Mouse (Mus musculus) heart, postnatal 4 days (tissue): ENCODE measurements around the gene Spib. TPM values are rescaled to one million over a fixed set of nuclear protein-coding genes. Genes with fewer than 3 reads are reported as not detected.

Source experiments
- DNase-seq: peaks from one replicate; pipeline ENCODE4 v3.0.0; 2021
- total RNA-seq, 2 experiments: library from RNA; stranded (reverse); gene quantifications; 2 replicates each; pipeline ENCODE4 v1.2.3; 2021

The Spib gene
- total RNA-seq, 2 experiments from 2014 or later, result 0.43 to 0.76 TPM

DNA sequence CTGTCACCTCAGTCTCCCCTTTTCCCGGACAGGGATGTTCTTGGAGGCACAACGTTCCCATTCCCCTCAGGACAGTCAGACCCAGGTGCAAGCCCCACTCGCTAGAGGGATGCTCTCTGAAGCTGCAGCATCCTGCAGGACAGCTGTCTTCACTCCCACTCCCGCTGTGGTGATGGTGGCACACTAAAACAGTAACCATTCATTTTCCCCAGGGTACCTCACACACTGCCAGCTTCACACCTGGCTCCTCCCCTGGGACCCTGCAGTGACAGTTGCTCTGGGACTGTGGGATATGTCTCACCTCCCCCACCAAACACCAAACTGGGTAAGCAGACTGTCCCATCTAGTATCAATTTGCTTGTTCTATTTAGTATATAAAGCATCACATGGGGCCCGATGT is 15.9 kb upstream of the Spib start:
- peak; percentile 6 for DNase-seq

DNA sequence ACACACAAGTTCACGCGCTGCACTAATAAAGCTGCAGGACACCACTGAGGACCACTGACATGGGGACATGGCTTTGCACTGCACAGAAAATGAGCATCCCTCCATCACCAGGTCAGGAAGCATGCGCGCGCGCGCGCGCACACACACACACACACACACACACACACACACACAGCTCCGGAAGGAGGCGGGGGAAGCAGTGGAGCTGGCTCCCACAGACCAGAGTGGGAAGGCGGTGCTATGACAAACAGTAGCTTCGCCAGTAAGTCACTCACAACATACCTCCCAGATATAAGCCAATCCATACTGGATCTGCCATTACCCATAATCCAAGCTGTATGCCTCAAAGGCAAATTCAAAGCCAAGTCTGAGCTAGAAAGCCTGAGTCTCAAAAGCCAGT is 15.2 kb upstream of the Spib start:
- no peak for DNase-seq

DNA sequence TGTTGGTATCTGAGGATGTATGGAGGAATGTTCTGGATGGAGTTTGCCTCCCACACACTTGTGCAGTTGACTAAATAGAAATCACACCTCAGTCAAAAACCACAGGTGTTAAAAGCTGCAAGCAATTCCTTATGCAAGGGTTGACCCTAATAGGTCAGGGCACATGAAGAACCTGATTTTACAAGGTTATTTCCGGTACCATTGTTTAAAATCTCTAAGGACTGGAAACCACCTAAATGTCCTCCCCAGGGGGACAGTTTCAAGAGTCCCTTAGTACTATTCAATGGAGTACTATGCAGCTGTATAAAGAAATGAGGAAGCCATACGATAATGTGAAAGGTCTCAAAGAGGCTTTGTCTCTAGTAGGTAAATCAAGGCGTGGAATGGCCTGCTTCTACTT is 14.4 kb upstream of the Spib start:
- no peak for DNase-seq

DNA sequence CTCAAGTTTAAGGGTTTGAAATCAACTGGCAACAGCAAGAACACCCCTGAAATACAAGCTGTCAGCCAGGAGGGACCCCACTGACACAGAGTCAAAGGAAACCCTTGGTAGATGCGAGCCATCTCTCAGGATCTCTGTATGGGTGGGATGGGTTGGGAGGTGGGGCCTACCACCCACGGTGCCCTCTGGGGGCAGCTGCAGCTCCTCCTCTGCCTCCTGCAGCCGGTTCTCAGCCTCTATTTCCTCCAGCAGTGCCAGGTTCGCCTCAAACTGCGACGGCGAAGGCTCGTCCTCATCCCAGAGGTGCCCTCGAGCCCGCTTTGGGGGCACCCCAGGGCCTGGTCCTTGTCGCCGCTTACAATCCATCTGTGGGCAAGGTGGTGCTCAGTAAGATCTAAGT is 11.2 kb upstream of the Spib start:
- no peak for DNase-seq

DNA sequence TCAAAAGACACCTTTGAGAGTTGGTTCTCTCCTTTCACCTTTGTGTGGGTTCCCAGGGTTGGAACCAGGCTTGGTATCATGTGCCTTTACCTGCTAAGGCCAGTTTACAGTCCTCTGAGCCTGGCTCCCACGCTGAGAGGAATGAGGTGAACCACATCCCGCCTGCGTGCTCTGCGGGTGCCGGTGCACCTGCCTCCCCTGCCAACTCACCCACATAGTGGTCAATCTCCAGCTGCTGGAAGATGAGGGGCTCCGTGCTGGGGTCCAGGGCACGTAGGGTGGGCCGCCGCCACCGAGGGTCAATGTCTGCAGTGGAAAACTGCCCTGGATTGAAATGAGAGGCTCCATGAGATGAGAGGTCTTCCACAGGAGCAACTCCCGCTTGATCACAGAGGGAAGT is 10.7 kb upstream of the Spib start:
- no peak for DNase-seq

DNA sequence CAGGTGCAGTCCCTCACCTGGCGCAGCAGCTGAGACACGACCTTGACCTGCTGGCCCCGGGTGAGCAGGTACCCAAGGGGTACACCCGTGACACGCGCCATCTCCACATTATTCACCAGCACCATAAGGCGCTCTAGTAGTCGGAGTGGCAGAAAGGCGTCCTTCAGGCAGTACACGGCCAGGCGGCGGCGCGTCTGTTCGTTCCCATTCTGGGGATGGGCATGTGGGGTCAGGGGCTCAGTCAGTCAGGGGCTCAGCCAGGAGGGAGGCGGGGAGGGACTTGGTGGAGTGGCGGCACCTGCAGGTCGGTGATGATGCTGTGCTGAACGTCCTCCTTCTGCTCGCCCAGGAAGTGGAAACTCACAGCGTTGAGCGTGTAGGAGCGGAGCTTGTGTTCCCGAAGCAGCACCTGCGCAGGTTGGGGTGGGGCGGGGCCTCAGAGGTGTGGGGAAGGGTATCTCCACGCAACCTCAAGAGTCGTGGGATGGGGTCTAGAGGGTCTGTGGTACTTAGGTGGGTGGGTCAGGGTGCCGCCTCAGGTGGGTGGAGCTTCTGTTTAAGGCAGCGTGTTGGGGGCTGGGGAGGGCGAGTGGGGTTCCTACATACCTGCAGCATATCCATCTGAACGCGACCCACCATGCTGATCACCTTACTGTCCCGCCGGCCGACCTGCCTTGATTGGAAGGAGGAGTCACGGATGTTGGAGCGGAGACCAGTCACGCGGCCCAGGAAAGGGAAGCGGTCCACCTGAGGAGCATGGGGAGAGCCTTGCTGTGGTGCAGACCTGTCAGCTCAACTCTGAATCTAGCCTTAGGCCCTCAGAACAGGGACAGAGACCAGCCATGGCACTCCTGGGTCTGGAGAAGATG is 7.1 kb upstream of the Spib start:
- DNase-seq, result no peak

DNA sequence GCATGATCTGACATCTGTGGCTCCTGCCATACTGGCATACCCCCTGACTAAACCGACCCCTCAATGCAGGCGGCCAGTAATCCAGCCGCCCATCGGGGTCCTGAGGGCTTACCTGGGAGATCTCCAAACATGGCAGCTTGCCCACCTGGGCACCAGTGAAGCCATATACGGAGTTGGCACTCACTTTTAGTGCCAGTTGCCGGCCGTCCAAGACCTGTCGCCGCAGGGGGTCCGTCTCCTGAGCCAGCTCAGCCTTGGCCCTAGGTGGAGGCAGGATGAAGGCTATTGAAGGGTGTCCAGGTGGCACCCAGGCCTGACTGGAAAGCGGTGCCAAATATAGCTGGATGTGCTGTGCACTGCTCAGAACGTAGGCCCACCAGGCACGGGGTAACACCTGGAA is 5.6 kb upstream of the Spib start:
- no peak for DNase-seq

DNA sequence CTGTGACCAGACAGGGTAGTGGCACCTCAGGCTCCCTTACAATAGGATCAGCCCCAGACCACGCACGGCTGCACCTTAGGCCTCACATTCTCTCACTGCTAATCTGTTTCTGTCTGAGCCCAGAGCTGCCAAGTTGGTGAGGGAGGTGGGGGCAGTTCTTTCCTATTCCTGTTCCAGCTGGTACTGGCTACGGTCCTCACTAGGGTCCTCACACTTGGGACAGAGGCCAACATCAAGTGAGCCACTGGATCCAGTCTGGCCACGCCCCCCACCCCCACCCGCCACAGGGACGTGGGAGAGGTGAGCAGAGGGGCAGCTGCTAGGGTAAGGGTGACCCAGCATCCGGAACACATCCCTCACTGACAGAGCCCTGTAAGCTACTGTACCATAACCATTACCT is 5.1 kb upstream of the Spib start:
- no peak for DNase-seq

DNA sequence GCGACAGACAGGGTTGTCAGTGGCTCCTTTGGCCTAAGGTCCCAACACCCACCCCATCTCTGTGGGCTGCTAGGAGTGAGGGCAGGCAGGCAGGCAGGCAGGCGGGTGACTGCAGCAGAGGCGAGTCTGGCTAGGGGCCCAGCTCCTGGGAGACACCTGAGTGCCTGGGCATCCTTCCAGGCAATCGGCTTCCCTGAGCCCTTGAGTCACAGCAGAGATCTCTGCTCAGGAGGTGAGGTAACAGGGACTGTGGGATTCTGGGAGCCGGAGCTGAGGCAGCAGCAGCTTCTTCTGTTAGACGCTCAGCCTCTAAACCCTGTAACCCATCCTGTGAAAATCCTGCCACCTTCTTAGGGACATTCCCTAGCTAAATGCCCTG is 4.7 kb upstream of the Spib start:
- peak; percentile 66 for DNase-seq

DNA sequence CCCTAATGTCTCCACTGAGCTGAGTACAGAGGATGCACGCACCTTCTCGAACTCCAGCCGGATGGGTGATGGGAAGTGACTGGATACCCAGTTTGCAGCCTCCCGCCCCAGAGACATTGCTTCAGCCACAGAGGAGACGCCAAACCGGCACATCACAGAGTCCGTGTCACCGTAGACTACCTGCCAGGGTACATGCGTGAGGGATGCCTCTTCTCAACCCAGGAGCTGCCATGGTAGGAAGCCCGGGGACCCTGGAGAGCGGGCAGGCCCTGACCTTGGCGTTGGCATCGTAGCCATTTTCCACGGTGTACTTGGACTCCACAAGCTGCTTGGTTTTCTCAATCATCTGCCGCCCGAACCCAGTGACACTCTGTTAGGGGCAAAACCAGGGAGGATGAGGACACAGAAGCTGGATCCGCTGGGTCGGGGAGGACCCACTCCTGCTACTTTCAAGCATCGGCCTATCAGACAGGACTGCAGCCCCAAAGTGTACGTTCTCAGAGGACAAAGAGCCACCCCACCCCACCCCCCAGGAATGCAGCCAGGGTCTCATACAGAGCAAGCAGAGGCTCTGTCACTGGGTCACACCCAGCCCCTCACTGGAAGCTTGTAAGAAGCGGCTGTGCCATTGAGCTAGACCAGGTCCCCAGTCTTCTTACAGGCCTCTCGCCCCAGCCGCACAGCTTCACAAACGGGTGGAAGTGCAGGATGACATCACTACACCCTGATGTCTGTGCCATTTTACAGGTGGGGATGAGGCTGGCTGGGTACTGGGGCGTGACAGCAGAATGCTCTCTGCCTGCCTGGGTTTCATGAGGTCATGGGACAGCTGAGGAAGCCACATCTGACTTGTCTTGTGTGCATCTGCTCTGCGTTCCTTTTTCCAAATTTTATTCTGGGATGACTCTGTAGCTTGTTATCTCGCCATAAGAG is 4.1 kb upstream of the Spib start:
- no peak for DNase-seq

DNA sequence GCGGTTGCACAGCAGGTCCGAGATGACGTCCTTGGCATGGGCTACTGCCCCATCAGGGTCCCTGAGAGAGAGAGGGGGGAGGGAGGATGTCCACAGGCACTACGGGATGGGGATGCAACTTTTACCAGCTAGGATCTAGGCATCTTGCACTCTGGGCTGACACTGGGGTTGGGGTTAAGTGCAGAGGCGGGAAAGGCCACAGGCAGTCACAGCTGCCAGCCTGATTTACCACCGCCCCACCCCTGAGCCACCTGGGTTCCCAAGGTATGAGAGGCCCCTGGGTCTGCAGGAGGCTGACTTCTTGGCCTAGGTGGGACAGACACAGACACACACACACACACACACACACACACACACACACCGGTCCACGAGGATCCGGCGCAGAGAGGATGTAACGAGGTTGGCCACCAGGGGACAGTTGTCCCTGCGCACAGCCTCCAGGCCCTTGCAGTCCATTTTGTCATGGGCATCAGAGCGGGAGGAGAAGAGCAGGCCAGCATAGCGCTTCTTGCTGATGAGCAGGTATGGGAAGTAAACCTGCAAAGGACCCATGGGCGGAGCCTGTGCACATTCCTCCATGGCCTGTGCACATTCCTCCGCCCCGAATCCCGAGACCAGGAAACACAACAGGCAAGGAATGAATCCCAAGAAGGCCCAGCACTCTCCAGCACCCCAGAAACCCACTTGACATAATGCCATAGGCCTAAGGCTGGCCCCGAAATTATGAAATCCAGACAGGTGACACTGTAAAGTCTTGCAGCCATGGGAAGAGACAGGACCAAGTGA is 3.0 kb upstream of the Spib start:
- no peak for DNase-seq

DNA sequence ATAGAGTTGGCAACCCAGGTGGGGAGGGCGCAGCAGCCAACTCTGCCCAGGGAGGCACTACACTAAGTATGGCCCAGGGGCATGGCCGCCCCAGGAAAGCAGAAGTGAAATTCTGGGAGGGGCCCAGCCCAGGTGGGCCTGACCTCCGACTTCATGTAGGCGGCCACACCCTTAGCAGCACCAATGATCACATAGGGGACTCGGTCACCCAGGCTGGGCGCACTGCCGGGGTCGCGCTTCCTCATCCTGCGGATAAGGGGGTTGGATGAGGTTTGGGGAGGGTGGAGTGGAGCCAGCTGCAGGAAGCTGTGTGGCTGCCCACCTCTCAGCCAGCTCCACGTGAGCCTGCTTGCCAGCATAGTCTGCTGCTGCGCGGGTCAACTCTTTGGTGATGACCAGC is 2.4 kb upstream of the Spib start:
- no peak for DNase-seq

DNA sequence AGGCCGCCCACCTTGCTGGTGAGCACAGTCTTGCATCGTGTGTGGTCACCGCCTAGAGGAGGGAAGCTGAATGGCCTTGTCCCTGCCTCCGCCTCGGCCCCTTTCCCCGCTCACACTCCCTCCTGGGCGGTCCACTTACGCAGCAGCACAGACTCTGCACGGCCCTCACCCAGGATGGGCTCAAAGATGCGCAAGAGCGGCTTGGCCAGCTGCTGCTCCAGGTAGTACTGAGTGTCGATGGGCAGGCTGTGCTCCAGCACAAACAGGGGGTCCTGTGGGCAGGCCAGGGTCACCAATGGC is 1.8 kb upstream of the Spib start:
- no peak for DNase-seq

DNA sequence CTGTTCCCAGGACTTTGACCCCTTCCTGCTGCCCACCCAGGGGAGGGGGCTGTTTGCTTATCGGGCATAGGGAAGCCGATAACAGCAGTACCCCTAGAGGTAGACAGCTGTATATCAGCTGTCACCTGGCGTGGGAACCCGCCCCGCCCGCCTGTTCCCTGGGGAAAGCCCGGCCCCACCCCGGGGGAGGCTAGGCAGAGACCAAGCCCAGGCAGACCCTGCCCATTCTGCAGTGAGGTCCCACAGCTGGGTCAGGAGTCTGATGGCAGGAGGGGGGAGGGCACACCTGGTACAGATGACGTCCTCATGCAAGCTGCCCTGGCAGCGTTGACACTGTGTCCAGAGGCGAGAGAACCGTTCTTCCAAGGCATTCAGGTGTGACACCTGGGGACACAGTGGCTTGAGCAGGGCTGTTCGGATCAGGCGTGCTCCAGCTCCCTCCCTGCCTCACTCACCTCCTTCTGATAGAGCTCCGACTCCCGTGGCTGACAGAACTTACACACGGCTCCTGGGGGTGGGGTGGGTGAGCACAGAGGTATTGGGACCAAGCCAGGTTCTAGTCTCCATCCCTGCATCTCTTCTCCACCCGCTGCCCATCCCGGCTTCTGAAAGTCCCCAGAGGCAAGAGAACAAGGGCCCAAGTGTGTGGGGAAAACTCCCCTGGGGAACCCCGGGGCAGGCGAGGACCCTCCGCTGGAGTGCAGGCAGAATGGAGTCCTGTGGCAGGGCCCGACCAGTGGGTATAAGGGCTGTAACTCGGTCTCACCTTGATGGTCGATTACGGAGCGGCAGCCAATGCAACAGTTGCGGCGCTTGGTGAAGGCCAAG is 1.3 kb upstream of the Spib start:
- DNase-seq, result no peak

DNA sequence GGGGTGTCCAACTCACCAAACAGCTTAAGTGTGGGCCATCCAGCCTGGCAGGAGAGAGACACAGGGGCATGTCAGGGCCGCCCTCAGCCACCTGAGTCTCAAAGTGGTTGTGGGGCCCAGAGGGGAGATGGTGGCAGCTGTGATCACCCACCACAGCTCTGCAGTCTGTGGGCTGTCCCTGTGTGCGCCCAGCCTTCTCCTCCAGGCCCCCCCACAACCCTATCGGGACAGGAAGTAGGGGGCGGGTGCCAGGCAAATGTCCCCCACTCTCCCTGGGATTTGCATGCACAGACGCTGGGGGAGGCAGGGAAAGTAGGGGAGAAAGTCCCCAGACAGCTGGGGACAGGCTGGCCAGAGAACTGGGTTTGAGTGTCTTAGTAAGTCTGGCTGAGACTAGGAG is 664 bp downstream of the Spib start:
- no peak for DNase-seq

DNA sequence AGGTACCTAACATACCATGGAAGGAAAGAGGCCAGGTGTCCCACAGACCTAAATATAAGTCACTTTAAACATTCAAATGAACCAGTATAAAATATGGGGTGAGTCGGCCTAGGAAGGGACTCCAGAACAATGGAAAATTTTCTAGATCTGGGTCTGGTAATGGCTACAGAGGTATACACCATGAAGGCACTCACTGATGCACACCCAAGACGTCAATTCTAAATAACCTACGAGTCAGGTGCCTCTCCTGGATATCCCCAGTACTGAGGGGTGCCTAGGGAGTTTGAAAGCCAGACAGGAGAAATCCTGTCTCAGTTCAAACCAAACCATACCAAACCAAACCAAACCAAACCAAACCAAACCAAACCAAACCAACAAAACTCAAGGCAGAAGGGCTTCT is 1.4 kb downstream of the Spib start:
- no peak for DNase-seq

DNA sequence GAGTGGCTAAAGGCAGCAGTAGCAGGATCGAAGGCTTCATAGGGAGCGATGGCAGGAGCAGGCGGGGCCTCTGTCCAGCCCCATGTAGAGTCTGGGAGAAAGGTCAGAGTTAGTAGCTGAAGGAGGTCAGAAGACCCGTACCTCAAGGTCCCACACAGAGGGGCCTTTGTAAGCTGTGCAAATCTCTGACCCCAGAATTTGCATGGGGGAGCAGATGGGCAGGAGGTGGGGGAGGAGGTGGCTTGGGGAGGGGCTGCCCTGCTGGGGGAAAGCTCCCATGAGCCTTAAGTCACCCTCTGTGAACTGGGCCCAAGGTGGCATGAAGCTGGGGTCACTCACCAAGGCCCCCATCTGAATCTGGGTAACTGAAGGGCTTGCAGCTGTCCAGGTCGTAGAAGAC is 2.4 kb downstream of the Spib start:
- no peak for DNase-seq

DNA sequence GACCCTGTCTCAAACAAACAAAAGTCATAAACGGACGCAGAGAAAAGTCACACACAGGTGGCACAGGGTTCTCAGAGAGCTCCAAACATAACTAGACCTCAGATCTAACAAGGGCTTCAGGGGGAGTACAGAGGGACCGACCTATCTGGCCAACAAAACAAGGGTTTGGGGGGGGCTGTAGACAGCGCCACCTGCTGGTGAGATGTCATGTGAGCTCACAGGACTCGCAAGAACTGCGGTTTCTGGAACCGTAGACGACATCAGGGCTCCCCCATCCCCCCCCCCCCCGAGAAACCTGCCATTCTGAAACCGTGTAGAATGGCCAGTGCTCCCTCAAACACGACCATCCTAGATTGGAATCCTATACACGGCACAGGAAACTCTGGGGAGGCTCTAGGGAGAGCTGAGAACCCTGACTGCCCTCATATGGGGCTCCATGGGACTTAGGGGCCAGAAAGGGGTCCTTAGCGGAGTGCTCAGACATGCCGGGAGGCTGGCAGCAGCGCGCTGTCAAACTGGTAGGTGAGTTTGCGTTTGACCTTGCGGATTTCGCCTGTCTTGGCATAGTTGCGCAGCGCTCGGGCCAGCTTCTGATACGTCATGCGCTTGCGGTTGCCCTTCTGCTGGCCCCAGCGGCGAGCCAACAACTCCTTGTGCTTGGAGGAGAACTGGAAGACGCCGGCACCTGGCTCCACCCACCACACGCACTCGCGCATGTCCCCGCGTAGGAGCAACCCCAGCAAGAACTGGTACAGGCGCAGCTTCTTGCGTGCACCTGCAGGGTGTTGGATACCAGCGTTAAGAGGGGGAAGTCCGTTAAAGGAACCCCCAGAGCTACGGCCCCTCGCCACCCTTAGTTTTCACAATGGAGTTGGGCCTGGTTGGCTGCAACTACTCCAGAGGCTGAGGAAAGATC is 4.1 kb downstream of the Spib start:
- peak; percentile 83 for DNase-seq

DNA sequence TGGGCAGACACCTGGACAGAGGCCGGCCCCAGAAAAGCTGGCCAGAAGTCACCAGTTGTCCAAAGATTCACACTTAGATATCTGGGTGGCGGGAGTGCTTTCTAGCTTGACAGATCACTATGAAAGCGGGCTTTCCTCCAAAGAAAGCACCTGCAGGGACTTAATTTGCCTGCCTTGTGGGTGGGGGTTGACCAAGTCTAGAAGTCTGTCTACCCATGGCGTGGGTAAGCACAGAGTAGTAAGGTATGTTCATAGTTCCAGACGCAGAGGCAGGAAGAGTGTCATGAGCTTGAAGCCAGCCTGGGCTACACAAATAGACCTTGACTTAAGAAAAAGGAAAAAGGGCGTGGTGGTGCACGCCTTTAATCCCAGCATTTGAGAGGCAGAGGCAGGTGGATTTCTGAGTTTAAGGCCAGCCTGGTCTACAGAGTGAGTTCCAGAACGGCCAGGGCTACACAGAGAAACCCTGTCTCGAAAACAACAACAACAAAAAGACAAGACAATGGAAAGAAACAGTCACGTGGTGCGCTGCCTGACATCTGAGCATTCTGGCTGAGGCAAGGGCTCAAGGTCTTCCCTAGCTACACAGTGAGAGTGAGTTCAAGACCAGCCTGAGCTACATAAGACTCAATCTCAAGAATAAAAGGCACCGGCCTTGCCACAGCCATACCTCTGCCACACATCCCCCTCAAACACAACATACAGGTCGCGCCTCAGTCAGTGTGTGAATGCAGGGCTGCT is 5.3 kb downstream of the Spib start:
- no peak for DNase-seq

DNA sequence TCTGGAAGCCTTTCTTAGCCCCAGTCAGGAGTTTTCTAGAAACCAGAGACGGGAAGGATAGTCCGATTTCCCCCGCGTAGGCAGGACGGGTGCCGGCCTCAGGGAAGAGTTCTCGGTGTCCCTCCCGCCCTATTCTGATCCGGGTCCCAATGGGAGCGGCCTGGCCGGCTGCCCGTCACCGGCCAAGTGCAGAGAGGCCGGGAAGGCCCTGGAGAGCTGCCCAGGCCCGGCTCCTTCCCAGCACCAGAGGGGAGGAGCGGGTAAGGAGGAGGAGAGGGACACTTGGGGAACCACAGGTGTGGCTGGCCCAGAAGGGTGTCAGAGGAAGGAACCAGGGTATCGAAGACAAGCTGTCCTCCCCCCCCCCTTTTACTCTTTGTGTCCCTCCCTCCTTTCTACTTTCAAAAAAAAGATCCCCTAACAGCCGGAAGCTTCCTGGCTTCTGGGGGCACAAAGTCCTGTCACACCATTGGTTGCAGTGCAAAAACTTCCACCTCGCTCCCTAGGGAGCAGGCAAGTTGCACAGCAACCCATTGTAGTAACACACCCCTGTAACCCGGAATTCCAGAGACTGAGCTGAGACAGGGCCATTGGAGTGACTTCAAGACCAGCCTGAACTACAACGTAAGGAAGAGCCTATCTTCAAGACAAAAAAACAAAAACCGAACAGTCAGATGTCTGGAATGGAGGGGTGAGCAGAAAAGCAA is 6.6 kb downstream of the Spib start:
- DNase-seq, result peak; percentile 91
